Mouse (Mus musculus) olfactory bulb, adult 2 months (tissue): ENCODE measurements around the gene Hes6. TPM values are rescaled to one million over a fixed set of nuclear protein-coding genes. Genes with fewer than 3 reads are reported as not detected.

ENCODE experiments used
- H3K27ac ChIP-seq: fragments of 200-500 bp; 2 replicates; pipeline ENCODE4 v1.5.1; 2012; ENCODE audit warnings: low read depth, low read length; ENCODE audit not compliant: insufficient read depth
- H3K4me1 ChIP-seq: fragments of 200-500 bp; 2 replicates; pipeline ENCODE4 v1.6.1; 2012; ENCODE audit warnings: low read length; ENCODE audit not compliant: control insufficient read depth, insufficient read depth
- H3K4me3 ChIP-seq: fragments of 200-500 bp; 2 replicates; pipeline ENCODE4 v1.5.1; 2012; ENCODE audit warnings: mild to moderate bottlenecking, low read depth, low read length, moderate library complexity; ENCODE audit not compliant: insufficient read depth
- CTCF ChIP-seq: fragments of 200-500 bp; IDR thresholded peaks from 2 replicates; pipeline ENCODE4 v1.5.1; 2012; ENCODE audit warnings: low read depth, mild to moderate bottlenecking, low read length, moderate library complexity; ENCODE audit not compliant: insufficient read depth
- POLR2A ChIP-seq: fragments of 200-500 bp; IDR thresholded peaks from 2 replicates; pipeline ENCODE4 v1.6.1; 2012; ENCODE audit warnings: mild to moderate bottlenecking, low read depth, low read length, moderate library complexity; ENCODE audit not compliant: insufficient read depth
- WGBS: fragments of 180-500 bp; shearing (Covaris S2); methylation state at CpG from one replicate; pipeline ENCODE4 v1.1.7; 2018; 5-methylcytosine and 5-hydroxymethylcytosine counted together
- polyA plus RNA-seq: library from polyadenylated mRNA; stranded (reverse); fragments of >200 nt; gene quantifications from 2 replicates; pipeline ENCODE4 v1.2.4, GENCODE M21; 2012; ENCODE audit warnings: low replicate concordance; ENCODE audit not compliant: missing spikeins, insufficient read depth, insufficient read length

Hes6 gene
- polyA plus RNA-seq, 1 experiment: not detected

DNA sequence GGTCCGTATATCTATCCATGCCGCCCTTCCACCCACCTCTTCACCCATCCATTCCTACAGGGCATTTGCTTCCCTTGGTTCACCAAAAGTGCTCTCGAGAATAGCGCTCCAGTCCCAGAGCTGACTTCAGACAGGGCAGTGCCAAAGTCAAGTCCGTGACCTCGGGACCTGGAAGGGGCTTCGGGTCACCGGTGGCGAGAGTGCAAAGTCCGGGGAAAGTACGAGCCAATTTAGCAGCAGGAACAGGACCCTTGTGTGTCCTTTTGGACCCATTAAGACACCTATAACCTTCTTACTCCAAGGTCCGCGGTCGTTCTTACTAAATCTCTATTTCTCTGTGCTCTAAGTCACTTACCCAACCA lies 321 bp downstream of the Hes6 start:
- H3K4me3 ChIP-seq: peak overlapping the region; percentile 82
- H3K4me1 ChIP-seq: peaks cover 23% of the 10 kb centered on the region
- no peak for TF ChIP-seq CTCF
- no peak for TF ChIP-seq POLR2A
- H3K27ac ChIP-seq: 0 out of 2 replicates have a peak overlapping the region, but pooled peaks have one; percentile 7
- under 1% methylated on average over 14 of the region's 14 CpGs for WGBS

GRCm38 (mm10) chr1:91413030-91413506 lies 770 bp downstream of the Hes6 start:
- 0 out of 2 replicates have a peak overlapping the region, but pooled peaks have one; percentile 7 for H3K27ac ChIP-seq
- under 1% methylated on average over 34 of the region's 34 CpGs for WGBS

DNA sequence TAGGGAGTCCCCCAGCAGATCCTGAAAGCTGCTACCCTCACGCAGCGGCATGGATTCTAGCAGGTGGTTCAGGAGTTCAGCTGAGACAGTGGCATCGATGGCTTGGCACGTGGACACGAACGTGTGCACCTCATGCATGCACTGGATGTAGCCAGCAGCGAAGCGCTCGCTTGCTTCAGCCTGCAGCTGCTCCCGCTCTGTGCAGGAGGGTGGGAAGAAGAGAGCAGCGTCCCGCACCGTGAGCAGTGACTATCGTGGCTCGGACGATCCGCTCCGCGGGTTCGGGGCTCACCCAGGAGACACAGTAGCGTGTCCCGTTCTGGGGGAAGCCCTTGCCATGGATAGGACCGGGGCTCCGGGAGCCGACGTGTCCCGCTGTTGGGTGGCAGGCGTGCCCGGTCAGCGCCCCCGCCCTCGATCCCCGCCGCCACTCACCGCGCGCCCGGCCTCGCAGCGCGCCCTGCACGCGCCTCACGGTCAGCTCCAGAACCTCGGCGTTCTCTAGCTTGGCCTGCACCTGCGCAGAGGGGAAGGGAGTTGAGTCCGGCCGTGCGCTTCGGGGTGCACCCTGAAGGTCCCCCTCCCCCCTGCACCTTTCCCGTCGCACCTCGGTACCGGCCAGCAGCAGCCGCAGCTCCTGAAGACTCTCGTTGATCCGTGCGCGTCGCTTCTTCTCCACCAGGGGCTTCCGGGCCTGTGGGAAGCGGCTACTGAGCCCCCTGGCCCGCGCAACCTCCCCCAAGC lies 1.4 kb downstream of the Hes6 start:
- no peak for TF ChIP-seq POLR2A
- TF ChIP-seq CTCF: no peak
- Histone ChIP-seq H3K4me1 (peaks cover 23% of the 10 kb centered on the region), H3K4me3 (peak overlapping the region; percentile 82), H3K27ac (no peak overlapping the region)
- WGBS: 3% methylated on average over 64 of the region's 65 CpGs

More at GRCm38 (mm10) chr1:91413030-91413506, 770 bp downstream of the Hes6 start:
- peak overlapping the region; percentile 82 for H3K4me3 ChIP-seq
- TF ChIP-seq POLR2A: 0 out of 2 replicates have a peak, but pooled peaks have one; percentile 22
- no peak for TF ChIP-seq CTCF
- peaks cover 23% of the 10 kb centered on the region for H3K4me1 ChIP-seq

- H3K27ac ChIP-seq: no peak overlapping the region
- 57% methylated on average over 8 of the region's 8 CpGs for WGBS
- peak overlapping the region; percentile 82; the same call in 1 of the 2 replicates for H3K4me3 ChIP-seq
- peaks cover 23% of the 10 kb centered on the region for H3K4me1 ChIP-seq
- TF ChIP-seq CTCF (no peak), POLR2A (no peak)
Observed at GRCm38 (mm10) chr1:91411631-91412285, 2.1 kb downstream of the Hes6 start.

DNA sequence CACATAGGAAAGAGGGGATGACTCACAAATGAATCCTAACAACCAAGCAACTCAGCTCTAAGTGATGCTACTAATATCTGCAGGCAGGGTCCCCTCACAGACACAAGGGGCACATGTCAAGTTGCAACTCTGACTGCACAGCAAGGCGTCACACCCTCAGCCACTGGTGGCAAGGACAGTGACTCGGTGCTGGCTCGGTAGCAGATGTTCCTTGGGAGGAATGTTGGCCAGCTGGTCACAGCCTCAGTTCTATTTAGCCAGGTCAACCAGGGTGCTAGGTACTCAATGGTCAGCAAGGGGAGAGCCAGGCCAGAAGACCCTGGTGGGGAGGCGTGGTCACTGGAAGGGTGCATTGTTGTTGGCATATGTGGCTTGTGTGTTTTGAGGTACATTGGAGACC lies 6.0 kb downstream of the Hes6 start:
- 88% methylated on average over 4 of the region's 4 CpGs for WGBS
- Histone ChIP-seq H3K27ac (no peak overlapping the region), H3K4me1 (peaks cover 16% of the 10 kb centered on the region), H3K4me3 (no peak overlapping the region)
- TF ChIP-seq CTCF: no peak
- TF ChIP-seq POLR2A: no peak

GRCm38 (mm10) chr1:91405406-91406169 lies 8.2 kb downstream of the Hes6 start:
- TF ChIP-seq POLR2A (no peak), CTCF (no peak)
- no peak overlapping the region for H3K4me3 ChIP-seq
- WGBS: 44% methylated on average over 23 of the region's 23 CpGs

DNA sequence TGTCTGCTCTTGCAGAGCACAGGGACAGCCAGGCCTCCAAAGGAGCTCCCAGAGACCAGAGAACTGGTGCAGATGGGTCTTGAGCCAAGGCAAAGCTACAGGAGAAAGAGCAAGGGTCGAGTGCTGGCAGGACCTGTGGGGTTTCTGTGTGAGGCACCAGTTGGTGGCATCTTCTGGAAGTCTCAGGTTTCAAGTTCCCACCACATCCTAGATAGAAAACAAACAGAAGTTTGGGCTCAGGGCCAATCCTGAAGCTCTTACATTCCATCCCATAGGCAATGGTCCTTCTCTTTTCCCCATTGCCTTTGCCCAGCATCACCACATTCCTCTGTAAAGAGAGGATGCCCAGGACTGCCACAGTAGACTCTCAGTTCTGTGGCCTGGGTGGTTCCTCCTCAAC lies 8.9 kb downstream of the Hes6 start:
- Histone ChIP-seq H3K4me3 (no peak overlapping the region), H3K27ac (no peak overlapping the region), H3K4me1 (0 out of 2 replicates have a peak, but pooled peaks cover 3% of the 10 kb centered on the region)
- no peak for TF ChIP-seq POLR2A
- no peak for TF ChIP-seq CTCF
- 23% methylated on average over 1 of the region's 1 CpGs for WGBS

More at GRCm38 (mm10) chr1:91405406-91406169, 8.2 kb downstream of the Hes6 start:
- H3K27ac ChIP-seq: no peak overlapping the region
- H3K4me1 ChIP-seq: 0 out of 2 replicates have a peak, but pooled peaks cover 3% of the 10 kb centered on the region

DNA sequence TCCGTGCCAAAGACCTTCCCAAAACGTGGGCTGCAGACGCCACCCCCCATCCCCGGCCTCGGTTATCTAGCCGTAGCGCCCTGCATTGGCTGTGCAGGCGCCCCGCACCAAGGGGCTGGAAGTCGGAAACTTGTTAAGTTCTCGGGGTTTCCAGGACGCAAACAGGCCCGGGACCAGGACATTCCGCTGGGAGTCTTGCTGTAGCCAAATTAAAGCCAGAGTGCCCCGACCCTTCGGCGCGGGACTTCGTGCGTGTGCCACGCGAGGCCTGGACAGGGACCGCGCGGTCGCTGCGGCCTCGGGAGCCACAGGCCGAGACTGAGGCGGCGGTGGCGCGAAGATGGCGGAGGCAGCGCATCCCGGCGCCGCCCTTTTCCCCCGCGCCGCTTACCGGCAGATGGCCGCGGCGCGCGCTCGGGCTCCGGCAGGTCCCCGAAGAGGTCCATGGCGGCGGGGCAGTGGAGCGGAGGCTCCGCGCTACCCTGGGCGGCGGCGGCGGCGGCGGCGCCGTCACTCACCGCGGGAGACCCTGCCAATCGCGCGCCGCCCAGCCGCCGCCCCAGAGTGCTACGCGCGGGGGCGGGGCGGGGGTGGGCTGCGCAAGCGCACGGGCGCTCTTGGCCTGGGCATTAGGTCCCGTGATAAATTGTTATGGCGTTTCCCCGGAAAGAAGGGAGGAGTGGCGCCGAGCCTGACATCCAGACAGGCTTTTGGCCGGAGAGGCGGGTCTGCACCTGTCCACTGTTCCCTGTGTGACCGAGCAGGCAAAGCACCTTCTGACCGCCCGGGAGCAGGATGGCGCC lies 15.4 kb downstream of the Hes6 start, which contains the start of gene Ilkap:
Gene Ilkap, minus strand, starts transcription at position 556 of the 803 bp plus-strand sequence.
- TF ChIP-seq POLR2A (peak; percentile 64; the same call in 1 of the 2 replicates), CTCF (no peak)
- peak within 1 kb of the TSS; percentile 95 for H3K27ac ChIP-seq
- peak within 1 kb of the TSS; percentile 95 for H3K4me3 ChIP-seq
- H3K4me1 ChIP-seq: peaks cover 2% of the 10 kb centered on the region
- under 1% methylated on average over 91 of the region's 91 CpGs for WGBS
